Mouse (Mus musculus) embryonic facial prominence, embryonic 13.5 days (tissue): ENCODE results near the gene Flvcr2. TPM values are rescaled to one million over a fixed set of nuclear protein-coding genes. Genes with fewer than 3 reads are reported as not detected.

Experiments used
- ATAC-seq: fragments of 200-750 bp; cut with Nextera tagmentation; 2 replicates; pipeline ENCODE4 v1.8.0; 2017; ENCODE audit warnings: low read depth; ENCODE audit not compliant: insufficient number of reproducible peaks, insufficient read depth, low FRiP score, low TSS enrichment
- H3K27ac ChIP-seq: fragments of 300-500 bp; sonication (generic); 2 replicates; pipeline ENCODE4 v1.5.1; 2015; ENCODE audit warnings: moderate library complexity, mild to moderate bottlenecking, inconsistent platforms
- H3K27me3 ChIP-seq: fragments of 300-500 bp; sonication (generic); 2 replicates; pipeline ENCODE4 v1.6.1; 2015; ENCODE audit warnings: mild to moderate bottlenecking, inconsistent platforms
- H3K36me3 ChIP-seq: fragments of 300-500 bp; sonication (generic); 2 replicates; pipeline ENCODE4 v1.6.1; 2015; ENCODE audit warnings: mild to moderate bottlenecking, inconsistent platforms
- H3K4me1 ChIP-seq: fragments of 300-500 bp; sonication (generic); 2 replicates; pipeline ENCODE4 v1.6.1; 2015; ENCODE audit warnings: inconsistent platforms
- H3K4me2 ChIP-seq: fragments of 300-500 bp; sonication (generic); 2 replicates; pipeline ENCODE4 v1.6.1; 2015; ENCODE audit warnings: moderate library complexity, mild to moderate bottlenecking, inconsistent platforms
- H3K4me3 ChIP-seq: fragments of 300-500 bp; sonication (generic); 2 replicates; pipeline ENCODE4 v1.5.1; 2015; ENCODE audit warnings: mild to moderate bottlenecking, inconsistent platforms
- H3K9ac ChIP-seq: fragments of 300-500 bp; sonication (generic); 2 replicates; pipeline ENCODE4 v1.6.1; 2015; ENCODE audit warnings: mild to moderate bottlenecking, inconsistent platforms
- H3K9me3 ChIP-seq: fragments of 300-500 bp; sonication (generic); 2 replicates; pipeline ENCODE4 v1.6.1; 2016; ENCODE audit warnings: inconsistent platforms
- WGBS: fragments of 180-500 bp; shearing (Covaris S2); methylation state at CpG from one replicate; pipeline ENCODE4 v1.1.7; 2015; ENCODE audit warnings: mixed read lengths; 5-methylcytosine and 5-hydroxymethylcytosine counted together
- polyA plus RNA-seq: library from polyadenylated mRNA; unstranded; fragments of >200 nt; fragmentation: Nextera tagmentation; extraction: Ambion mirVana; gene quantifications from 2 replicates; pipeline ENCODE4 v1.2.1, GENCODE M21; 2015

Flvcr2 gene
- polyA plus RNA-seq, 1 experiment from 2014 or later: 2.5 TPM

DNA sequence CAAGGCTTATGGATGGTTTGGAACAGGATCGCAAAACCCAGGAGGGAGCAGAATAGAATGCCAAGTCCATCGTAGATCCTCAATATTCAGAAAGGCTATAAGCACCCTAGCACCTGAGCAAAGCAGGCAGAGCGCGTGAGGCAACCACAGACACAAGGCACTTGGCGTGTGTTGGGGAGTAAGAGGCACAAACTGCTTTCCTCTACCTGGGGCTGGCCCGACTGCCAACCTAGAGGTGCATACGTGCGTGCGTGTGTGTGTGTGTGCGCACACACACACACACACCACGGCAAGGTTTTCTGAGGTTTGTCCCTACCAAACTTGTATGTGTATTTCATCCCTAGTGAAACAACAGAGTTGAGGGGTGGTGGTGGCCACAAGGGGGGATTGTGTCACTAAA, 38.9 kb upstream of the Flvcr2 start:
- H3K27me3 ChIP-seq: peaks cover 16% of the 10 kb centered on the region
- H3K36me3 ChIP-seq: no peaks in the 10 kb centered on the region
- no peak overlapping the region for H3K4me2 ChIP-seq
- no peak for ATAC-seq
- H3K27ac ChIP-seq: no peak overlapping the region
- H3K9ac ChIP-seq: no peak overlapping the region
- peaks cover 27% of the 10 kb centered on the region for H3K4me1 ChIP-seq
- H3K4me3 ChIP-seq: no peak overlapping the region
- H3K9me3 ChIP-seq: no peaks in the 10 kb centered on the region
- WGBS: 89% methylated on average over 11 of the region's 11 CpGs

DNA sequence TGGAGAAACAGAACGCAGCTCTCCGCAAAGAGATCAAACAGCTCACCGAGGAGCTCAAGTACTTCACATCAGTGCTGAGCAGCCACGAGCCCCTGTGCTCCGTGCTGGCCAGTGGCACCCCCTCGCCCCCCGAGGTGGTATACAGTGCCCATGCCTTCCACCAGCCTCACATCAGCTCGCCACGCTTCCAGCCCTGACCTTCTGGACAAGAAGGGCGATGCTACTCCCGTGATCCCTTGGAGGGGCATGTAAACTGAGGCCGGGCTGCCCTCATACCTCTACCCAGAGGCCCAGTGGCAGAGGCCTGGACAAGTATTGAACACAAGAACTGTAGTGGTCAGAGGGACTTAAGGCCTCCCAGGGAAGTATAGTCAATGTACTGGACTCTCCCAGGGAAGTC, 37.8 kb upstream of the Flvcr2 start:
- no peak for ATAC-seq
- H3K4me1 ChIP-seq: peaks cover 27% of the 10 kb centered on the region
- 87% methylated on average over 12 of the region's 12 CpGs for WGBS
- no peak overlapping the region for H3K4me2 ChIP-seq
- no peaks in the 10 kb centered on the region for H3K9me3 ChIP-seq
- no peak overlapping the region for H3K27ac ChIP-seq
- no peaks in the 10 kb centered on the region for H3K36me3 ChIP-seq
- no peak overlapping the region for H3K9ac ChIP-seq
- peaks cover 16% of the 10 kb centered on the region for H3K27me3 ChIP-seq
- no peak overlapping the region for H3K4me3 ChIP-seq

DNA sequence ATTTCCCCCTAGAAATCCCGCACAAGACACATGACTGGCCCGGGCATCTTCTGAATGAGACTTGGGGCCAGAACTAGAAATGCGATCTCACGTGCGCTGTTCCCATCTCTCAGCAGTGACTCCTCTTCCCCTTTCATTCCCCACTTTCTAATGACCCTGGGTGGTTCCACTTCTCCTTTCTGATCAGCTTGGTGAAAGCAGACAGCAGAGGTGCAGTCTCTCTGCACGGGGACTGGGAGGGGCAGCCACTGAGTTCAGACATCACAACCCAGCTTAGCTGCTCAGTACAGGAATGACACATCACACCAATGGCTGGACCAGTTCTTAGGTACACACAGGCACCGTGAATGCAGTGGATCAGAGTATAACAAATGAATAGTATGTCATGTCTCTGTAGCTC, 35.6 kb upstream of the Flvcr2 start:
- Histone ChIP-seq H3K4me2 (no peak overlapping the region), H3K9ac (no peak overlapping the region), H3K4me1 (peaks cover 12% of the 10 kb centered on the region), H3K27ac (no peak overlapping the region), H3K4me3 (no peak overlapping the region), H3K9me3 (no peaks in the 10 kb centered on the region), H3K27me3 (peaks cover 16% of the 10 kb centered on the region), H3K36me3 (no peaks in the 10 kb centered on the region)
- ATAC-seq: no peak
- 76% methylated on average over 7 of the region's 7 CpGs for WGBS

DNA sequence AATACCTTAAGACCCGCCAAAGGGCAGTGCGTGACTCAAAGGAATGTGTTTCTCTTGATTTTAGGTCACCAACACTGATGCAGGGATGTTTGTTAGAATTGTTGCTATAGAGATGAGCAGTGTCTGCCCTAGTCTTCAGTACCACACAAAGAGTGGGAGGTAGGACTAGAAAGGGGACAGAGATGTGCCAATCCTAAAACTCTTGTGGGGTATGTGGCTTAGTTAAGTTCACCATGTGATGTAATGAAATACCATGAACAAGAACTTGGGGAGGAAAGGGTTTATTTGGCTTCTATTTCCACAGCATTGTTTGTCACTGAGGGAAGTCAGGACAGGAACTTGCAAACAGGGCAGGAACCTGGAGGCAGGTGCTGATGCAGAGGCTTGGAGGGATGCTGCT, 33.8 kb upstream of the Flvcr2 start:
- H3K36me3 ChIP-seq: no peaks in the 10 kb centered on the region
- no peaks in the 10 kb centered on the region for H3K4me1 ChIP-seq
- H3K27ac ChIP-seq: no peak overlapping the region
- no peaks in the 10 kb centered on the region for H3K9me3 ChIP-seq
- H3K4me2 ChIP-seq: no peak overlapping the region
- H3K27me3 ChIP-seq: peaks cover 1% of the 10 kb centered on the region; the same call in 1 of the 2 replicates
- WGBS: 80% methylated on average over 2 of the region's 2 CpGs
- no peak for ATAC-seq
- H3K4me3 ChIP-seq: no peak overlapping the region
- no peak overlapping the region for H3K9ac ChIP-seq

DNA sequence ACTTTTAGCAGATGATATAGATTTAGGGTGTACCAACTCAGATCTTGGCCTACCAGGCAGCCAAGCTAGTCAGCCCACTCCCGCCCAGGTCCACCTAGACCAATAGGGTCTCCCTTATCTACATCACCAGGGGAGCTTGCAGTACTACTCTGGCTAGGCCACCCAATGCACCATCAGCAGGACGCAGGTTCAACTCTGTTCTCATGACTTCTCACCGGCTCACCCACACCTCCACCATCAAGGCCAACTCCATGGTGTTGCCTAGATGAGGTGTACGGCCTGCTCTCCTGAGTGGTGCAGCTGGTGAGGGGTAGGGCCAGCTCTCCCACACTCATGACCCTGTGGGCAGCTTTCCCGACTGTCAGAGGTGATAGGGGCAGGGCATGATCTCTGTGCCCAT, 32.2 kb upstream of the Flvcr2 start:
- 95% methylated on average over 5 of the region's 5 CpGs for WGBS

DNA sequence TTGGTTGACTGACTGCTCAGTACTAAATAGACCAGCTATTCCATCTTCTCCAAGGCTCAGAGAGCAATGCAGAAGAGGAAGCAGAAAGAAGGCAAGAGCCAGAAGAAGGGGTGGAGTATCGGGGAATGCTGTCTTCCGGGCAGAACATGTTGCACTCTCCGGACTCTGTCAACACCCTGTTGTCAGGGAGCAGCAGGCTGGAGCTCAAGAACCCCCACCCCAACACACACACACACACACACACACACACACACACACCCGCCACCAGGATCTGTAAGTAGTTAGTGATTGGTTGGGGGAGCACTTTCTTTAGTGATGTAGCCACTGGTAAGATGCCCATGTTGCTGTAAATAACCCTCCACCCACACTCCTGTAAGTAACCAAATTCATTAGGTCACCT, 21.0 kb upstream of the Flvcr2 start:
- H3K4me2 ChIP-seq: no peak overlapping the region
- no peak overlapping the region for H3K9ac ChIP-seq
- H3K27ac ChIP-seq: no peak overlapping the region
- H3K4me1 ChIP-seq: no peaks in the 10 kb centered on the region
- no peak for ATAC-seq
- 83% methylated on average over 4 of the region's 4 CpGs for WGBS
- no peaks in the 10 kb centered on the region for H3K9me3 ChIP-seq
- H3K4me3 ChIP-seq: no peak overlapping the region
- no peaks in the 10 kb centered on the region for H3K36me3 ChIP-seq
- H3K27me3 ChIP-seq: no peaks in the 10 kb centered on the region; the same call in 1 of the 2 replicates

More for the DNA sequence above, 32.2 kb upstream of the Flvcr2 start:
- no peaks in the 10 kb centered on the region for H3K4me1 ChIP-seq
- H3K27ac ChIP-seq: no peak overlapping the region
- H3K4me3 ChIP-seq: no peak overlapping the region
- no peaks in the 10 kb centered on the region for H3K27me3 ChIP-seq
- no peaks in the 10 kb centered on the region for H3K36me3 ChIP-seq
- no peak for ATAC-seq
- H3K4me2 ChIP-seq: no peak overlapping the region
- no peak overlapping the region for H3K9ac ChIP-seq
- H3K9me3 ChIP-seq: no peaks in the 10 kb centered on the region

DNA sequence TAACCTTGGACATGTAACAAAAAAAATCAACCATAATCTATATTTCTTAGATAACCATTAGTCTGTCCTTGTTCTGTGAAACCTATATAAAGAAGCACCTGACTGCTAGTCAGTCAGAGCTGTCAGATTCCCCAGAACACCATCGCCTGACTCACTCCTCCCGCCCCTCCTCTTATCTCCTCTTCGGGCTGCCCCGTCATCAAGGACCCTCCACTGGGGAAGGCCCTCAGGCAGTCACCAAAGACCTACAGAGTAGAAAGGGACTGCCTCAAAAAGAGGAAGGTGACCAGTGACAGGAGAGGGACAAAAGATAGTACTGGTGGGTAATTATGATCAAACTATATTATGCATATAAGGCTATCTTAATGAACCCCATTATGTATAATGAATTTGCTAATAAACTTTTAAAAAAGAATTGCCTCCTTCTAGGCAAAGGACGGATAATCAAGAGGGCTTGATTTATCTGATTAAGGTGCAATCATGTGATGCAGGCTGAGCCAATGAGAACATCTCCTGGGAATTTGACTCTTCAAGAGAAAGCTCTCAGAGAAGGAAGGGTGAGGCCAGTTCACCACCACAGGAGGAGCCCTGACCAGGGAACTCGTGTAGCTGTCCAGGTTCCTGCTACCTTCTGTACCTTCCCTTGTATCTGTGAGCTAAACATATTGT, 19.5 kb upstream of the Flvcr2 start:
- Histone ChIP-seq H3K27ac (no peak overlapping the region), H3K4me3 (no peak overlapping the region), H3K4me1 (no peaks in the 10 kb centered on the region), H3K27me3 (no peaks in the 10 kb centered on the region), H3K9ac (no peak overlapping the region), H3K36me3 (no peaks in the 10 kb centered on the region), H3K4me2 (no peak overlapping the region), H3K9me3 (no peaks in the 10 kb centered on the region)
- no peak for ATAC-seq
- WGBS: 54% methylated on average over 6 of the region's 6 CpGs

DNA sequence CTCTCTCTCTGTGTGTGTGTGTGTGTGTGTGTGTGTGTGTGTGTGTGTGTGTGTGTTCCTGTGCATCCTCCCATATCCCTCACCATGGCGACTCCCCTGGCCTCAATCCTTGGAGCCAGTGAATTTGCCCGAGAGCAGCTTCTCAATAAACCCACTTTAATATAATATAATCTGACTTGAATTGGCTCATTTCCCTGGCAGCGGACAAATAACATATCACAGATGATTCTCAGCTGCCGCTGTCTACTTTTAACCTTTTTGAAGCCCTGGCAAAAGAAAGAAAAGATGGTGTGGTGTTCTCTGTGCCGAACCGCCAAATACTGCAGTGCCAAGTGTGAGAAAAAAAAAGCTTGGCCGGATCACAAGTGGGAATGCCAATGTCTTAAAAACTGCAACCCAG, 18.2 kb upstream of the Flvcr2 start:
- Histone ChIP-seq H3K27me3 (no peaks in the 10 kb centered on the region), H3K9ac (no peak overlapping the region), H3K36me3 (no peaks in the 10 kb centered on the region), H3K9me3 (no peaks in the 10 kb centered on the region), H3K4me1 (no peaks in the 10 kb centered on the region), H3K4me2 (no peak overlapping the region), H3K27ac (no peak overlapping the region), H3K4me3 (no peak overlapping the region)
- ATAC-seq: no peak
- WGBS: 53% methylated on average over 6 of the region's 7 CpGs

DNA sequence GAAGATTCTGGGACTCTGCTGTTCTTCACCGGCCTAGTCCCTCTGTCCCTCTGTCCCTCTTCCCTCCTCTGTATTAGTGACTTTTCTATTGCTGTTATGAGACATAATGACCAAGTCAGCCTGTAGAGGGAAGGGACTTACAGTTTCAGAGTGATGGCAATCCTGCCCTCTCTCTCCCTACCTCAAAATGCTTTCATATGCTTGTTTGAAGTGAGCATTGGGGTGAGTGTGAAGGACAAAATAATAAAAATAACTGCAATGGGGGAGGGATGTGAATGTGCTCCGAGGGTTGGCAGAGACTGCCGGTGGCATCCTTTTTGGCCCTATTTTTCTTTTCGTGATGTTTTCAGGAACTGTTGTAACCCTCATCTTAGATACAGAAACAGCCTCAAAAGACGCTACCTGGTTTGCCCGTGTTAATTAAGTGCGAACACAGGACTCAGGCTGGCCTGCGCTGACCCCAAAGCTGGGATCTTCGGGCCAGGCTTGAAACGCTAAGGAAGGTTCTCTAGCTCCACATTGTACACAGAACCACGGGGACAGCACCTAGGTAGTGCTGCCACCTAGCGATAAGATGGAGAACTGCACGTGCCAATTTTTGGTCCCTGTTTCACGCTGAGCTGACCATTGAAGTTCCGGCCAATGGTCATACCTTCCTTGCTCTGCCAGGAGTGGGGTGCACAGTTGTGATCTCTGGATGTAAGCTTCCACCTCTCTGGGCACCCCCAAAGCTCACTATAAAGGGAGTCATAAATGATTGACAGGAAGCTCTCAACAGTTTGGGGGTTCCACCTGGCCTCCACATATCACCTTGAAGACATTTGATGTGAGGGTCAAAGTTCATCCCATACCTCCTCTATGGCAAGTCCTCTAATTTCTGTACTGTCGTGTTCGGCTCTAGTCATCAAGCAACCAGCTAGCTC, 17.1 kb upstream of the Flvcr2 start:
- H3K36me3 ChIP-seq: no peaks in the 10 kb centered on the region
- no peak for ATAC-seq

DNA sequence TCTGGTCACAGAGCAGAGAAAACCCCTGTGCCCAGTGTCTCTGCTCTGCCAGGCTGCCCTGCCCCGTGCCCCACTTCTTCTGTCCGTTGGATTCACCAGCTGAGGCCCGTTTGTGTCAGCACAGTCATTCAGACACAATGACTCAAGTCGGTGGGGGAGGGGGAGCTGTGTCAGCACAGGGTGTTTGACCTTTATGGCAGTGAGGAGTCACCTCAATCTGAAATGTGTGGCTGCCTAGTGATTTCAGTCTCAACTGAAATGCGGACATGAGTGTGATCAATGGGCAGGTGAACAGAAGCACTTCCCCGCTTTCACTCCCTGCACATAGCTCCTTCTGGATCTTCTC, 16.4 kb upstream of the Flvcr2 start:
- Histone ChIP-seq H3K27me3 (no peaks in the 10 kb centered on the region), H3K9ac (no peak overlapping the region), H3K4me3 (no peak overlapping the region), H3K27ac (no peak overlapping the region), H3K4me2 (no peak overlapping the region), H3K36me3 (no peaks in the 10 kb centered on the region), H3K9me3 (no peaks in the 10 kb centered on the region), H3K4me1 (no peaks in the 10 kb centered on the region)
- no peak for ATAC-seq
- WGBS: 67% methylated on average over 6 of the region's 6 CpGs

More for the DNA sequence above, 17.1 kb upstream of the Flvcr2 start:
- Histone ChIP-seq H3K4me3 (no peak overlapping the region), H3K9me3 (no peaks in the 10 kb centered on the region), H3K9ac (no peak overlapping the region), H3K4me1 (no peaks in the 10 kb centered on the region), H3K4me2 (no peak overlapping the region; the same call in 1 of the 2 replicates), H3K27ac (no peak overlapping the region), H3K27me3 (no peaks in the 10 kb centered on the region)
- WGBS: 35% methylated on average over 17 of the region's 17 CpGs

DNA sequence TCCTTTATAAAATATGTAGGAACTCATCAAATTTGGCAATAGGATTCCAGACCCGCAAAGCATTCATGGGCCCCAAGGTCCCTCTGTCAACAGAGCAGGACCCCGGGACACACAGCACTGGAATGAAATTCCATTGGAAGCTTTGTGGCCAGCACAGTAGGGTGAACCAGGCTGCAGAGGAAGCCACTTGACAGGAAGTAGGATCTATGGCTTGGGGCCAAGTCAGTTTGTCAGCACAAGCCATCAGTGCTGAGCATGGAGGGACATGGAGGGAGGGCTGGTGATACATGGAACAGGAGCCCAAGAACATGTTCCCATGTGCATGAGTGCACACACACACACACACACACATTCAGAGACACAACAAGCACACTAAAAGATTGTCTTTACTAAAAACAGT, 10.1 kb upstream of the Flvcr2 start:
- H3K36me3 ChIP-seq: no peaks in the 10 kb centered on the region
- H3K27ac ChIP-seq: no peak overlapping the region
- H3K4me1 ChIP-seq: no peaks in the 10 kb centered on the region
- no peaks in the 10 kb centered on the region for H3K27me3 ChIP-seq
- no peaks in the 10 kb centered on the region for H3K9me3 ChIP-seq
- H3K4me2 ChIP-seq: no peak overlapping the region
- no peak overlapping the region for H3K9ac ChIP-seq
- no peak for ATAC-seq
- 77% methylated on average over 2 of the region's 2 CpGs for whole genome bisulfite sequencing
- no peak overlapping the region for H3K4me3 ChIP-seq

DNA sequence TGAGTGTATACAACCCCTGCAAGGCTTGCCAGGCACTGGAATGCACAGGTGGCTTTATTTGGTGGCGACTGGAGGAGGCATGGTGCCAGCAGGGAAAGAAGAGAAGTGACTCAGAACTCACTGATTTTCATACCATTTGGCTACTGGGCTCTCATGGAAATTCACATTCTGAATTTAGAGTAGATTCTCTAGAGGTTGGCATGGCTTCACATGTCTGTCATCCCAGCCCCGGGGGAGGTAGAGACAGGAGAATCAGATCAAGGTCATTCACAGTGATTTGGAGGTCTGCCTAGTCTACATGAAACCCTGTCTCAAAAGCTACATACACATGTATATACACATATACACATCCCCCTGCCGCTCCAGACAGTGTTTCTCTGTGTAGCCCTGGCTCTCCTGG, 9.4 kb upstream of the Flvcr2 start:
- no peak overlapping the region for H3K4me2 ChIP-seq
- no peaks in the 10 kb centered on the region for H3K27me3 ChIP-seq
- H3K36me3 ChIP-seq: no peaks in the 10 kb centered on the region
- WGBS: 82% methylated on average over 3 of the region's 3 CpGs
- no peak overlapping the region for H3K4me3 ChIP-seq
- no peaks in the 10 kb centered on the region for H3K4me1 ChIP-seq
- no peaks in the 10 kb centered on the region for H3K9me3 ChIP-seq
- no peak for ATAC-seq
- no peak overlapping the region for H3K9ac ChIP-seq
- H3K27ac ChIP-seq: no peak overlapping the region
